Mouse (Mus musculus) spleen, postnatal 0 days (tissue): ENCODE results near the gene Olfr798. TPM values are rescaled to one million over a fixed set of nuclear protein-coding genes. Genes with fewer than 3 reads are reported as not detected.

Experiments
- polyA plus RNA-seq: library from polyadenylated mRNA; unstranded; fragments of >200 nt; fragmentation: Nextera tagmentation; extraction: Ambion mirVana; gene quantifications from 2 replicates; pipeline ENCODE4 v1.2.1, GENCODE M21; 2015

The Olfr798 gene
- polyA plus RNA-seq, result not detected in 2 replicates

GRCm38 (mm10) chr10:129627834-129628233 is at the start of gene Olfr798:
Gene Olfr798, minus strand, starts transcription at chr10:129627934.

GRCm38 (mm10) chr10:129673765-129674164 is 46.0 kb upstream of the Olfr798 start, which contains the start of gene Olfr801:
Gene Olfr801, minus strand, starts transcription at chr10:129673865.

GRCm38 (mm10) chr10:129657394-129657793 is 29.7 kb upstream of the Olfr798 start, which contains the start of gene Olfr800:
Gene Olfr800, plus strand, starts transcription at chr10:129657694.

GRCm38 (mm10) chr10:129637184-129637583 is 9.4 kb upstream of the Olfr798 start, which contains the start of gene Olfr799:
Gene Olfr799, plus strand, starts transcription at chr10:129637484.

GRCm38 (mm10) chr10:129612470-129612869 is 15.3 kb downstream of the Olfr798 start, which contains the start of gene Olfr796:
Gene Olfr796, minus strand, starts transcription at chr10:129612570.

Other genes with a start within 250 kb of the Olfr798 start
- gene Olfr784, start 243.9 kb downstream of the Olfr798 start, polyA plus RNA-seq, result 0.04 and 0.07 TPM in 2 replicates
- gene Olfr785, start 222.5 kb downstream of the Olfr798 start, polyA plus RNA-seq, result not detected in 2 replicates
- gene Olfr786, start 200.6 kb downstream of the Olfr798 start, polyA plus RNA-seq, result not detected in 2 replicates
- not detected in 2 replicates for gene Olfr787, start 166.1 kb downstream of the Olfr798 start, polyA plus RNA-seq
- not detected in 2 replicates for gene Olfr788, start 156.9 kb downstream of the Olfr798 start, polyA plus RNA-seq
- gene Olfr789, start 143.2 kb downstream of the Olfr798 start, polyA plus RNA-seq, result not detected in 2 replicates
- gene Olfr790, start 129.4 kb downstream of the Olfr798 start, polyA plus RNA-seq, result not detected in 2 replicates
- gene Olfr791, start 106.1 kb downstream of the Olfr798 start, polyA plus RNA-seq, result not detected in 2 replicates
- gene Olfr792, start 88.8 kb downstream of the Olfr798 start, polyA plus RNA-seq, result not detected in 2 replicates
- not detected in 2 replicates for gene Olfr794, start 60.3 kb downstream of the Olfr798 start, polyA plus RNA-seq
- gene Olfr796, start 15.4 kb downstream of the Olfr798 start, polyA plus RNA-seq, result not detected in 2 replicates
- not detected in 2 replicates for gene Olfr799, start 9.6 kb upstream of the Olfr798 start, polyA plus RNA-seq
- gene Olfr800, start 29.8 kb upstream of the Olfr798 start, polyA plus RNA-seq, result not detected in 2 replicates
- gene Olfr801, start 45.9 kb upstream of the Olfr798 start, polyA plus RNA-seq, result not detected in 2 replicates
- 0.02 TPM in 1 of 2 replicates, not detected in the other for gene Olfr802, start 60.2 kb upstream of the Olfr798 start, polyA plus RNA-seq
- not detected in 2 replicates for gene Olfr803, start 66.4 kb upstream of the Olfr798 start, polyA plus RNA-seq
- not detected in 2 replicates for gene Olfr804, start 75.3 kb upstream of the Olfr798 start, polyA plus RNA-seq
- not detected in 2 replicates for gene Olfr805, start 101.4 kb upstream of the Olfr798 start, polyA plus RNA-seq
- gene Olfr806, start 114.0 kb upstream of the Olfr798 start, polyA plus RNA-seq, result not detected in 2 replicates
- gene Olfr807, start 129.9 kb upstream of the Olfr798 start, polyA plus RNA-seq, result not detected in 2 replicates
- not detected in 2 replicates for gene Olfr808, start 137.5 kb upstream of the Olfr798 start, polyA plus RNA-seq
- gene Olfr809, start 146.7 kb upstream of the Olfr798 start, polyA plus RNA-seq, result not detected in 2 replicates
- not detected in 2 replicates for gene Olfr810, start 167.0 kb upstream of the Olfr798 start, polyA plus RNA-seq
- gene Olfr811, start 176.5 kb upstream of the Olfr798 start, polyA plus RNA-seq, result not detected in 2 replicates
- not detected in 2 replicates for gene Olfr812, start 218.2 kb upstream of the Olfr798 start, polyA plus RNA-seq
- not detected in 2 replicates for gene Olfr813, start 227.4 kb upstream of the Olfr798 start, polyA plus RNA-seq